Mouse (Mus musculus): ENCODE data around the gene Trcg1. TPM values are rescaled to one million over a fixed set of nuclear protein-coding genes. Genes with fewer than 3 reads are reported as not detected.

The Trcg1 gene
- polyA plus RNA-seq (2021; fragmentation: Nextera tagmentation) = 0.05 TPM in 1 of 2 replicates, not detected in the other
- long read RNA-seq, experiment 1 = 0 reads
- long read RNA-seq, experiment 2 = 0 reads

GRCm38 (mm10) chr9:57236256-57236655 is at the start of gene Trcg1:
Gene Trcg1, plus strand, starts transcription at chr9:57236556.

GRCm38 (mm10) chr9:57261913-57262794 is 25.8 kb downstream of the Trcg1 start, which contains the start of gene 1700017B05Rik:
Gene 1700017B05Rik, minus strand, starts transcription at chr9:57262612.

Other genes starting within 250 kb of the Trcg1 start
- 9.2 and 10.4 TPM in 2 replicates for gene Ptpn9, start 241.6 kb upstream of the Trcg1 start, polyA plus RNA-seq (2021; fragmentation: Nextera tagmentation)
- gene Sin3a, start 164.5 kb upstream of the Trcg1 start, polyA plus RNA-seq (2021; fragmentation: Nextera tagmentation) = 3.8 and 6.9 TPM in 2 replicates
- gene Man2c1, start 105.9 kb upstream of the Trcg1 start, polyA plus RNA-seq (2021; fragmentation: Nextera tagmentation) = 16.8 and 17.6 TPM in 2 replicates
- gene Neil1, start 88.3 kb upstream of the Trcg1 start, polyA plus RNA-seq (2021; fragmentation: Nextera tagmentation) = 3.7 and 4.5 TPM in 2 replicates
- gene Commd4, start 78.2 kb upstream of the Trcg1 start, polyA plus RNA-seq (2021; fragmentation: Nextera tagmentation) = 147 and 148 TPM in 2 replicates
- 6.9 and 7.8 TPM in 2 replicates for gene 1700017B05Rik, start 26.1 kb downstream of the Trcg1 start, polyA plus RNA-seq (2021; fragmentation: Nextera tagmentation)
- 16.6 and 17.1 TPM in 2 replicates for gene Ppcdc, start 203.6 kb downstream of the Trcg1 start, polyA plus RNA-seq (2021; fragmentation: Nextera tagmentation)
- 200 and 265 TPM in 2 replicates for gene Scamp5, start 231.5 kb downstream of the Trcg1 start, polyA plus RNA-seq (2021; fragmentation: Nextera tagmentation)